Mouse (Mus musculus) left cerebral cortex, postnatal 4 days (tissue): ENCODE measurements at regions not wholly inside any gene's neighbourhood (a gene's known extent, or its start where the extent isn't known, plus 50 kb on each side); places are given as distances from the start of the nearest gene placed in this dataset.
A peak's percentile ranks its signal among the peaks of the same experiment; 100 is the strongest.

Source experiments
- DNase-seq: peaks from one replicate; pipeline ENCODE4 v3.0.0-alpha.2; 2022
- intact Hi-C: fragments of 180-260 bp; cut with DNase I; formaldehyde crosslinking; loops from one replicate; pipeline ENCODE4 v1.15.1; 2025

DNA sequence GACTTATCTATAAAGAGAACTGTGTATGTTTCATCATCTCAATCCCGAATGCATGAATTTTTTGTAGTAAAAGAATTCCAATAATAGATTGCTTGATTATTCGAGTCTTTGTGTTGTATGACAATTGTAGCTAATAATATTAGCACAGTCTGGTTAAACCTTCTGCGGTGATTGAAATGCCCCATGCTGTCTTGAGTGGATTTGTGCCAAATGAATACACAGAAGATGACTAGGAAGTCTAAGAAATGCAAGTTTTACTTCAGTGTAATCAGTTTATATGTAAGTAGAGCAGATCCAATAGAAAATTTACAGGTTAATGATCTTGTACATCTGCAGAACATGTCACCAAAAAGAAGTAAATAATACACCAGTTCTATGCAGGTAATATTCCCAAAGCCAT is 1657.6 kb upstream of the Tmeff2 start:
- intact Hi-C loops, result no loop called here
- peak; percentile 6 for DNase-seq
